Mouse (Mus musculus): Measurements from ENCODE around the gene Ncam1.

GRCm38 (mm10) chr9:49695371-49695770, 103.4 kb downstream of the Ncam1 start:
- no peak for TF ChIP-seq CTCF (IDR thresholded peaks at IDR 0.05; ENCODE audit: borderline replicate concordance, control insufficient read depth, extremely low read depth, insufficient read depth, low read length, poor library complexity)
- no peak for TF ChIP-seq POLR2A (IDR thresholded peaks at IDR 0.05; ENCODE audit: control insufficient read depth, extremely low read depth, insufficient read depth, low read length, poor library complexity)

All from thymus, adult 2 months (tissue).